Mouse (Mus musculus): Measurements from ENCODE around the gene Olfr920.
A peak's percentile ranks its signal among the peaks of the same experiment; 100 is the strongest.

Olfr920 gene

GRCm38 (mm10) chr9:38751999-38752398, at the start of gene Olfr920:
Gene Olfr920 (plus strand): TSS chr9:38752299.
- DNase-seq (ENCODE audit: low spot score) = no peak

- peak; percentile 6 for DNase-seq (ENCODE audit: low spot score)
Measured at GRCm38 (mm10) chr9:38718102-38718501, 34.0 kb upstream of the Olfr920 start, which contains the start of gene Vwa5a. Gene Vwa5a (plus strand): TSS chr9:38718268.

- DNase-seq (ENCODE audit: low spot score) = no peak
Measured at GRCm38 (mm10) chr9:38718927-38719441, 33.1 kb upstream of the Olfr920 start.

- DNase-seq (ENCODE audit: low spot score) = no peak
Measured at GRCm38 (mm10) chr9:38724044-38724443, 28.1 kb upstream of the Olfr920 start.

- no peak for DNase-seq (ENCODE audit: low spot score)
Measured at GRCm38 (mm10) chr9:38728218-38728617, 23.9 kb upstream of the Olfr920 start.

- no peak for DNase-seq (ENCODE audit: low spot score)
Measured at GRCm38 (mm10) chr9:38741408-38741807, 10.7 kb upstream of the Olfr920 start.

GRCm38 (mm10) chr9:38744619-38745315, 7.3 kb upstream of the Olfr920 start:
- DNase-seq (ENCODE audit: low spot score) = no peak

GRCm38 (mm10) chr9:38772768-38773167, 20.7 kb downstream of the Olfr920 start, which contains the start of gene Olfr921:
Gene Olfr921 (plus strand): TSS chr9:38773068.
- no peak for DNase-seq (ENCODE audit: low spot score)

- DNase-seq (ENCODE audit: low spot score) = no peak
Measured at GRCm38 (mm10) chr9:38792689-38793088, 40.6 kb downstream of the Olfr920 start.

- peak; percentile 7 for DNase-seq (ENCODE audit: low spot score)
Measured at GRCm38 (mm10) chr9:38805696-38806095, 53.6 kb downstream of the Olfr920 start.
